Mouse (Mus musculus) ovary, adult 2 months (tissue): ENCODE data around the gene Miox. TPM values are rescaled to one million over a fixed set of nuclear protein-coding genes. Genes with fewer than 3 reads are reported as not detected.

Source experiments
- polyA plus RNA-seq: library from polyadenylated mRNA; depleted of rRNA; stranded (reverse); fragments of >200 nt; gene quantifications from 2 replicates; pipeline ENCODE4 v1.2.3, GENCODE M21; 2012; rRNA removed

The Miox gene
- polyA plus RNA-seq = 29.3 and 44.2 TPM in 2 replicates

GRCm38 (mm10) chr15:89334271-89334670, at the start of gene Miox:
Gene Miox (plus strand): TSS chr15:89334398.

GRCm38 (mm10) chr15:89315190-89315731, 18.9 kb upstream of the Miox start, which contains the start of gene Sbf1:
Gene Sbf1 (minus strand): TSS chr15:89315311.

DNA sequence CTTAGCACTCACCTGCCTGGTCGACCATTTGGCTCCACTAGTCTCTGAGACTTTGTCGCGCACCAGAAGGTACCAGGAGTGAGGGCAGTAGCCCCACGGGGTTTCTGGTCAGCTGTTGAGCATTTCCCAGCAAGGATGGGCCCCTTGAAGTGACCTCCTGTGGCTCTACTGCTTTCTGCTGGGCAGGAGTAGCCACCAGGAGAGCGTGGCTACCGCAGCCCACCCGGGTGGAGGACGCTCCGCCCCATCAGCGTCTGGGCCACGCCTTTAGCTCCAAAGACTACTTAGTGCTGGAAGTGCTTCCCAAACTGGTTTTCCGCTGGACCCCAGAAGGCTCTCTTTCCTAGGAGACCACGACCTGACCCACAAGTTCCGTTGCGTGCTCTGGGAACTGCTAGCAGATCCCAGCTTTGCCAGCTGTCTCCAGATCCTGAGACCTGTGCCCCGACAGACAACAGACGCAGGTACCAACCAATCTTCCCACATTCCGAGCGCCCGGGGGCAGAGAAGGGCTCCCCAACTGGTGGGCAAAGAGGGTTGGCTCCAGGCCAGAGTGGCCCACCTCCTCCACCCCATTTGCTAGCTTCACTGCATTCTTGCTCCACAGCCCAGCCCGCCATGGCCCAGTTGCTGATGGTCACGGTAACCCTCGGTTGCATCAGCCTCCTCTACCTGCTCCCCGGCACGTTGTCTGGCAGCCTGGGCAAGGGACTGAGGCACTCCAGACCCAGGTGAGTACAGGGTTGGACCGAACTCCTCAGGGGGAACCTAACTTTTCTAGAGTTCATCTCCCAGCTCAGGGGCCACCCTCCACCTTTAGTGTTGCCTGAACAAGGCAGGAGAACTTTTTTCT, 11.3 kb upstream of the Miox start, which contains the start of gene Adm2:
Gene Adm2, plus strand, starts transcription at position 51 of the 853 bp plus-strand sequence.

GRCm38 (mm10) chr15:89355241-89356187, 21.3 kb downstream of the Miox start, which contains the start of the genes Lmf2 and Ncaph2:
Gene Lmf2 (minus strand): TSS chr15:89355659.
Gene Ncaph2 (plus strand): TSS chr15:89355719.

GRCm38 (mm10) chr15:89373762-89374248, 39.6 kb downstream of the Miox start, which contains the start of gene Sco2:
Gene Sco2 (minus strand): TSS chr15:89373846.

DNA sequence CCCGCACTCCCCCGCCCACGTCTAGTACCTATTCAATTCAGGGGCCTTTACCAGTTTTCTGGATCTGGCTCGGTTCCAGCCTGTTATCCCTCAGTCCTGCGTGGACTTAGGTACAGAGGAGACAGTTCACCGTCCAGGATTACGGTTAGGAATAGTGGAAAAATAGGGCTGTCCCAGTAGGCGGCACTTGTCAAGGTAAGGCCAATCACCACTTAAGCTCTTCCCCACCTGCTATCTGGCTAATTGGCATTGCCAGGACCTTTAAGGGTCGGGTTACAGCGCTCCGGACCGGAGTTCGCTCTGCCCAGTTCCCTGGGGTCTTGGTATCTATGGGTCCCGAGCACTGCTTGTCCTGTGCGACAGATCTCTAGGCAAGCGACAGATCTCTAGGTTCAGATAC, 42.8 kb downstream of the Miox start, which contains the start of gene Tymp:
Gene Tymp, minus strand, starts transcription at position 83 of the 400 bp plus-strand sequence.

DNA sequence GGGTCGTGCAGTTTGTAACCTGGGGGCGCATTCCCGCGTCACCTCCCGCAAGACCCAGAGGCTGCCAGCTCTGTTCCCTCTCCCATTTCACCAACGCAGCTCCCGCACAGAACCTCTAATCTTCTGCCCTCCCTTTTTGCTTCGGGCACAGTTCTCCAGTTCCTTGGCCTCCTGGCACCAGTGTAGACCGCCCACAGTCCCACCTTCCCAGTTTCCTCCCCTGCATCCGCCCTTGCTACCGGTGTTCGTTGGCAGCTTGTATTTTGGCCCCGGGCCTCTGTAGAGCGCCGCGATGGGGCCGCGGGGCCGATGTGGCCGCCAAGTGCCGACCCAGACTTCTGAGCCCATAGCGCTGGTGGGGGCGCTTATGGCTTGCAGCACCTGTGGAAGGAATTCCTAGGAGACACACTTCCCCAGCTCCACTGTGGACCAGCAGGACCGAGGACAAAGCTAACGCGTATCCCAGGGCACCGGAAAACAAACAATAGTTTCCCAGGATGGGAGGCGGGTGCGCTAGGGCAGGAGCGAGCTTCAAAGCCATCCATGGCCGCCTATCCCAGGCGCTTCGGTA, 44.7 kb downstream of the Miox start, which contains the start of gene Odf3b:
Gene Odf3b, minus strand, starts transcription at position 452 of the 571 bp plus-strand sequence.

DNA sequence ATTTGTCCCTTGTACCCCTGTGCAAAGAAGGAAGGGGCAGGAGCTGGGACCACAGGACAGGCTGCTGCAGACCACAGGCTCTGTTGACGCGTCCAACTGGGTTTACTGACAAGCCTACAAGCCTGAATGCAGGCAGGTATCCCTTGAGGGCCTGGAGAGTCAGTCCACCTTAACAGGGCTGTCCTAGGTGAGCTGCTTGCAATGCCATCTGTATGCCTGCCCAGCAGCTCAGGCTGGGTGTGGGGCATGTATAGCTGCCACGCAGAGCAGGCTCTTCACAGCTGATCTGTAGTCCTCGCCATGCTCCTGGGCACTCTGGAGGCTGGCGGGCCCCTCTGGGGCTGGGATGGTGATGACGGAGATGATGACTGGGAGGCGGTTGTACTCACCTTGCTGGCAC, 50.4 kb downstream of the Miox start, which contains the start of gene Klhdc7b:
Gene Klhdc7b, plus strand, starts transcription at position 301 of the 400 bp plus-strand sequence.

Other genes starting within 250 kb of the Miox start
- 73.6 and 94.2 TPM in 2 replicates for gene Selenoo, start 245.3 kb upstream of the Miox start, polyA plus RNA-seq
- 37.1 and 42.9 TPM in 2 replicates for gene Tubgcp6, start 211.3 kb upstream of the Miox start, polyA plus RNA-seq
- 42.8 and 50.8 TPM in 2 replicates for gene Hdac10, start 205.7 kb upstream of the Miox start, polyA plus RNA-seq
- gene Mapk12, start 193.7 kb upstream of the Miox start, polyA plus RNA-seq = 6.4 and 7.5 TPM in 2 replicates
- 7.5 and 9.2 TPM in 2 replicates for gene Mapk11, start 184.8 kb upstream of the Miox start, polyA plus RNA-seq
- 252 and 286 TPM in 2 replicates for gene Plxnb2, start 153.6 kb upstream of the Miox start, polyA plus RNA-seq
- 28.0 and 31.9 TPM in 2 replicates for gene Dennd6b, start 137.9 kb upstream of the Miox start, polyA plus RNA-seq
- 197 and 489 TPM in 2 replicates for gene Ppp6r2, start 122.8 kb upstream of the Miox start, polyA plus RNA-seq
- gene Sbf1, start 19.1 kb upstream of the Miox start, polyA plus RNA-seq = 256 and 291 TPM in 2 replicates
- gene Adm2, start 11.7 kb upstream of the Miox start, polyA plus RNA-seq = 10.3 and 12.0 TPM in 2 replicates
- gene Lmf2, start 21.3 kb downstream of the Miox start, polyA plus RNA-seq = 61.3 and 76.7 TPM in 2 replicates
- gene Ncaph2, start 21.3 kb downstream of the Miox start, polyA plus RNA-seq = 210 and 215 TPM in 2 replicates
- 108 and 113 TPM in 2 replicates for gene Sco2, start 39.4 kb downstream of the Miox start, polyA plus RNA-seq
- gene Tymp, start 42.6 kb downstream of the Miox start, polyA plus RNA-seq = 22.0 and 32.3 TPM in 2 replicates
- 89.5 and 107 TPM in 2 replicates for gene Odf3b, start 44.9 kb downstream of the Miox start, polyA plus RNA-seq
- gene Klhdc7b, start 50.5 kb downstream of the Miox start, polyA plus RNA-seq = 0.17 and 0.18 TPM in 2 replicates
- not detected in 2 replicates for gene Syce3, start 76.1 kb downstream of the Miox start, polyA plus RNA-seq
- 1.3 and 1.9 TPM in 2 replicates for gene Cpt1b, start 91.5 kb downstream of the Miox start, polyA plus RNA-seq
- 0.79 and 0.86 TPM in 2 replicates for gene C730034F03Rik, start 95.2 kb downstream of the Miox start, polyA plus RNA-seq
- gene Gm44502, start 95.3 kb downstream of the Miox start, polyA plus RNA-seq = 1.8 and 3.8 TPM in 2 replicates
- 40.5 and 57.3 TPM in 2 replicates for gene Chkb, start 95.5 kb downstream of the Miox start, polyA plus RNA-seq
- gene Mapk8ip2, start 119.5 kb downstream of the Miox start, polyA plus RNA-seq = 0.33 and 0.51 TPM in 2 replicates
- 38.4 and 43.7 TPM in 2 replicates for gene Arsa, start 143.0 kb downstream of the Miox start, polyA plus RNA-seq
- 29.6 and 30.5 TPM in 2 replicates for gene Shank3, start 165.2 kb downstream of the Miox start, polyA plus RNA-seq
- gene Acr, start 233.9 kb downstream of the Miox start, polyA plus RNA-seq = 1.2 and 1.8 TPM in 2 replicates